Mouse (Mus musculus) hindbrain, embryonic 14.5 days (tissue): ENCODE data around the gene Cd8a. TPM values are rescaled to one million over a fixed set of nuclear protein-coding genes. Genes with fewer than 3 reads are reported as not detected.

Source experiments
- ATAC-seq: fragments of 200-750 bp; cut with Nextera tagmentation; 2 replicates; pipeline ENCODE4 v1.8.0; 2017; ENCODE audit warnings: moderate number of reproducible peaks, mild to moderate bottlenecking, moderate TSS enrichment, moderate library complexity; ENCODE audit not compliant: low FRiP score
- DNase-seq: peaks from one replicate; pipeline ENCODE4 v3.0.0-alpha.2; 2015; ENCODE audit warnings: low spot score
- H3K27ac ChIP-seq: fragments of 300-500 bp; sonication (generic); 2 replicates; pipeline ENCODE4 v1.5.1; 2014; ENCODE audit warnings: mild to moderate bottlenecking, moderate library complexity
- H3K27me3 ChIP-seq: fragments of 300-500 bp; sonication (generic); 2 replicates; pipeline ENCODE4 v1.6.1; 2014; ENCODE audit warnings: mild to moderate bottlenecking, low read length, mixed read lengths; ENCODE audit not compliant: control insufficient read depth, insufficient read depth
- H3K36me3 ChIP-seq: fragments of 300-500 bp; sonication (generic); replicated peaks from 2 replicates; pipeline ENCODE4 v1.6.1; 2014; ENCODE audit not compliant: control insufficient read depth, insufficient read depth
- H3K4me1 ChIP-seq: fragments of 300-500 bp; sonication (generic); replicated peaks from 2 replicates; pipeline ENCODE4 v1.6.1; 2014; ENCODE audit warnings: antibody characterized with exemption, low read length, mixed read lengths; ENCODE audit not compliant: control insufficient read depth, insufficient read depth
- H3K4me2 ChIP-seq: fragments of 300-500 bp; sonication (generic); replicated peaks from 2 replicates; pipeline ENCODE4 v1.6.1; 2014; ENCODE audit warnings: mild to moderate bottlenecking, moderate library complexity
- H3K4me3 ChIP-seq: fragments of 300-500 bp; sonication (generic); replicated peaks from 2 replicates; pipeline ENCODE4 v1.5.1; 2014; ENCODE audit warnings: mild to moderate bottlenecking, low read length
- H3K9ac ChIP-seq: fragments of 300-500 bp; sonication (generic); 2 replicates; pipeline ENCODE4 v1.6.1; 2014
- H3K9me3 ChIP-seq: fragments of 300-500 bp; sonication (generic); 2 replicates; pipeline ENCODE4 v1.6.1; 2016; ENCODE audit warnings: low read length; ENCODE audit not compliant: control insufficient read depth
- WGBS: fragments of 180-500 bp; shearing (Covaris S2); extraction: QIAGEN DNeasy Blood & Tissue Kit; methylation state at CpG from one replicate; pipeline ENCODE4 v1.1.7; 2014; 5-methylcytosine and 5-hydroxymethylcytosine counted together
- polyA plus RNA-seq: library from polyadenylated mRNA; unstranded; fragments of >200 nt; fragmentation: Nextera tagmentation; extraction: Ambion mirVana; gene quantifications from 2 replicates; pipeline ENCODE4 v1.2.1, GENCODE M21; 2014

Gene Cd8a
- polyA plus RNA-seq, 1 experiment from 2014 or later = not detected

GRCm38 (mm10) chr6:71381654-71382053 lies 8.4 kb downstream of the Cd8a start:
- DNase-seq = no peak
- ATAC-seq = no peak
- 97% methylated on average over 5 of the region's 5 CpGs for WGBS

DNA sequence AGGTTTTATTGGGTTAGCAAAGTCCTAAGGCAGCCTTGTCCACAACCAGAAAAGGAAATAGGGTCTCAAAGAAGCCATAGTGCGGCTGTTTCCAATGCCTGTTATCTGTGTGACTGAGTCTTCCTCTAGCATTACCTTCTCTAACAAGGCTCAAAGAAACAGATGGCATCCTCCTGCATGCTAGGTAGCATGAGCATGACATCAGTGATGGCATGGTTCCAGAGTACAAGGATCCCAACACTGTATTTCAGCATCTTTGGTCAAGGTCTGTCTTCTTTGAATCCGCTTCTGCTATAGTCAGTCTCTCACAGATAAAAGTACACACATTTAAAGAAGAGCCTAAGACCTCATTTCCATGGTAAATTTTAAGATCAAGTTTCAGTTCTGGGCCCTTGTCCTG lies 17.3 kb downstream of the Cd8a start:
- Histone ChIP-seq H3K9me3 (no peaks in the 10 kb centered on the region), H3K27ac (no peak overlapping the region), H3K36me3 (peaks cover 42% of the 10 kb centered on the region), H3K4me2 (no peak overlapping the region), H3K9ac (no peak overlapping the region), H3K4me1 (no peaks in the 10 kb centered on the region), H3K27me3 (no peaks in the 10 kb centered on the region), H3K4me3 (no peak overlapping the region)
- 96% methylated on average over 2 of the region's 2 CpGs for WGBS
- DNase-seq (no peak), ATAC-seq (no peak)

More at GRCm38 (mm10) chr6:71381654-71382053, 8.4 kb downstream of the Cd8a start:
- Histone ChIP-seq H3K27me3 (no peaks in the 10 kb centered on the region), H3K4me1 (no peaks in the 10 kb centered on the region), H3K4me2 (no peak overlapping the region), H3K27ac (no peak overlapping the region), H3K9me3 (no peaks in the 10 kb centered on the region), H3K36me3 (no peaks in the 10 kb centered on the region), H3K9ac (no peak overlapping the region), H3K4me3 (no peak overlapping the region)

DNA sequence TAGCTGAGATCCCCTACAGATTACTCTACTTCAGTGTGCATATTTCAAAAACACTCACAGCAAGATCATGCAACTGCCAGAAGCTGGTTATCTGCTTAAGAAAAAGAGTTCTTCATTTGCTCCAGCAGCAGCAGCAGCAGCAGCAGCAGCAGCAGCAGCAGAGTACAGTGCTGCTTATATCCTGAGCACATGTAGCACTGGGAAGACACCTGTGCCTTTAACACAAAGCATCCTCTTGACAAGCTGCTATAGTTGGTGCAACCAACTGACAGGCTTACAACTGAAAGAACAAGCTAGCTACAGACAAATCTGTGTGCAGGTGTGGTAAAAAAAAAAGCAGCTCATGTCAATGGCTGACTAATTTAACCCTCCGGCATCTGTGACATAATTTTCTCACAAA lies 22.8 kb downstream of the Cd8a start:
- Histone ChIP-seq H3K27me3 (no peaks in the 10 kb centered on the region), H3K4me3 (no peak overlapping the region), H3K27ac (no peak overlapping the region), H3K9ac (no peak overlapping the region), H3K9me3 (no peaks in the 10 kb centered on the region), H3K36me3 (peaks cover 40% of the 10 kb centered on the region), H3K4me1 (no peaks in the 10 kb centered on the region; the same call in 1 of the 2 replicates), H3K4me2 (no peak overlapping the region)
- ATAC-seq = no peak
- 92% methylated on average over 1 of the region's 1 CpGs for WGBS
- no peak for DNase-seq

GRCm38 (mm10) chr6:71396761-71397160 lies 23.5 kb downstream of the Cd8a start:
- no peak for ATAC-seq
- no peak overlapping the region for H3K4me3 ChIP-seq
- H3K9ac ChIP-seq = no peak overlapping the region
- WGBS = 90% methylated on average over 6 of the region's 6 CpGs
- no peak overlapping the region for H3K4me2 ChIP-seq
- no peaks in the 10 kb centered on the region; the same call in 1 of the 2 replicates for H3K4me1 ChIP-seq
- H3K9me3 ChIP-seq = no peaks in the 10 kb centered on the region
- H3K36me3 ChIP-seq = peaks cover 32% of the 10 kb centered on the region
- no peak for DNase-seq
- no peaks in the 10 kb centered on the region for H3K27me3 ChIP-seq
- H3K27ac ChIP-seq = no peak overlapping the region

- peak; percentile 72 for ATAC-seq
- 83% methylated on average over 4 of the region's 4 CpGs for WGBS
- DNase-seq = peak; percentile 76
These were observed 25.8 kb downstream of the Cd8a start for GRCm38 (mm10) chr6:71398829-71399609.

DNA sequence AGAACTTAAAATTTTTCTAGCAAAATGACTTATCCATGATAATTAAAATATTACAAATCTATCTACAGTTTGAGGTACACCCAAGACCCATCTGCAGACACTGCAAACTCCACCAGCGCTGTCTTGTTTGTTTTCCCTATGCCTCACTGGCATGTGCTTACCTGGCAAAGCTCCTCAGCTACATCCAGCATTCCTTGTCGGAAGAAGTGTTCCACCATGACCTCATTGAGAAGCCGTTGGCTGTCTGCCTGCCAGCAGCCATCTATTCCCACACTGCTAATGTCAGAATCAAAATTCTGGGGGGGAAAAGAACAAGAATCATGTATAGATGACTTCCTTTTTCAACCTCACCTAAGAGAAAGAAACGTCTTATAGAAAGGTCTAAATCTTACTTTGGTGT lies 41.4 kb downstream of the Cd8a start:
- ATAC-seq = no peak
- Histone ChIP-seq H3K27me3 (no peaks in the 10 kb centered on the region), H3K27ac (no peak overlapping the region), H3K9ac (no peak overlapping the region), H3K36me3 (peaks cover 11% of the 10 kb centered on the region; the same call in 1 of the 2 replicates), H3K4me2 (no peak overlapping the region), H3K9me3 (no peaks in the 10 kb centered on the region), H3K4me3 (no peak overlapping the region), H3K4me1 (no peaks in the 10 kb centered on the region)
- no peak for DNase-seq
- WGBS = 83% methylated on average over 4 of the region's 4 CpGs

More at GRCm38 (mm10) chr6:71398829-71399609, 25.8 kb downstream of the Cd8a start:
- Histone ChIP-seq H3K4me1 (no peaks in the 10 kb centered on the region; the same call in 1 of the 2 replicates), H3K9ac (no peak overlapping the region), H3K4me3 (no peak overlapping the region), H3K4me2 (no peak overlapping the region), H3K9me3 (no peaks in the 10 kb centered on the region), H3K27ac (no peak overlapping the region), H3K27me3 (no peaks in the 10 kb centered on the region), H3K36me3 (peaks cover 27% of the 10 kb centered on the region)

- H3K4me1 ChIP-seq = no peaks in the 10 kb centered on the region
- no peak for ATAC-seq
- no peak overlapping the region for H3K27ac ChIP-seq
- no peak for DNase-seq
- no peaks in the 10 kb centered on the region for H3K27me3 ChIP-seq
- H3K4me3 ChIP-seq = no peak overlapping the region
- H3K9me3 ChIP-seq = no peaks in the 10 kb centered on the region
- WGBS = 87% methylated on average over 3 of the region's 3 CpGs
- H3K36me3 ChIP-seq = peaks cover 14% of the 10 kb centered on the region; the same call in 1 of the 2 replicates
- H3K4me2 ChIP-seq = no peak overlapping the region
- no peak overlapping the region for H3K9ac ChIP-seq
These were observed 42.2 kb downstream of the Cd8a start for GRCm38 (mm10) chr6:71415446-71415845.

DNA sequence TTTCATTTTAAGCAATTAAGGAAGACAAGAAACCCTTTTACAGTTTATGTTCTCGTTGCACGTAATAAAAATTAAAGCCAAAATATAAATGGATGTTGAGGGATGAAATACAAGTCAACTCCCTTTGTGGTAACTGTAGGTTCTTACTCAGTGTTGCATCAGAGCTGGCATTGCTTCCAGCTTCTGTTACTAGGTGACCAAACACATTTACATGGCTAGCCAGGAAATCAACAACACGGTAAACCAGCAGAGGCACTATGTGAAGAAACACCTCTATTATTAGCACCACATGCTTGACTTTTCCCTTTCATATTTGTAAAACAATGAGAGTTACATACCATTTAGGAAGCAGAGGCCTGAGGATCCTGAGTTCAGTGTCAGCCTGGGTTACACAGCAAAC lies 45.6 kb downstream of the Cd8a start:
- Histone ChIP-seq H3K4me3 (no peak overlapping the region), H3K4me2 (no peak overlapping the region), H3K9me3 (no peaks in the 10 kb centered on the region), H3K9ac (no peak overlapping the region), H3K36me3 (0 out of 2 replicates have a peak, but pooled peaks cover 4% of the 10 kb centered on the region), H3K4me1 (no peaks in the 10 kb centered on the region), H3K27me3 (no peaks in the 10 kb centered on the region), H3K27ac (no peak overlapping the region)
- DNase-seq (no peak), ATAC-seq (no peak)
- 91% methylated on average over 3 of the region's 3 CpGs for WGBS

- Histone ChIP-seq H3K27ac (no peak overlapping the region), H3K36me3 (0 out of 2 replicates have a peak, but pooled peaks cover 4% of the 10 kb centered on the region), H3K4me3 (no peak overlapping the region), H3K4me2 (no peak overlapping the region), H3K9me3 (no peaks in the 10 kb centered on the region), H3K9ac (no peak overlapping the region), H3K4me1 (no peaks in the 10 kb centered on the region), H3K27me3 (no peaks in the 10 kb centered on the region)
- ATAC-seq (no peak), DNase-seq (no peak)
- 91% methylated on average over 6 of the region's 6 CpGs for WGBS
These were observed 47.6 kb downstream of the Cd8a start for GRCm38 (mm10) chr6:71420848-71421247.
